Mouse (Mus musculus) activated CD4-positive, CD25-positive, alpha-beta regulatory T cell, adult 4 months (primary cell): ENCODE results near the gene Gsta3. TPM values are rescaled to one million over a fixed set of nuclear protein-coding genes. Genes with fewer than 3 reads are reported as not detected.

Experiments
- ATAC-seq: one replicate; pipeline ENCODE4 v1.8.0; 2017
- polyA plus RNA-seq, 2 experiments: library from polyadenylated mRNA; unstranded; fragments of 100-300 nt; shearing (Covaris generic); gene quantifications; one replicate each; pipeline ENCODE4 v1.2.1; 2017

The Gsta3 gene
- polyA plus RNA-seq, 2 experiments from 2014 or later: 2.1 to 2.6 TPM

DNA sequence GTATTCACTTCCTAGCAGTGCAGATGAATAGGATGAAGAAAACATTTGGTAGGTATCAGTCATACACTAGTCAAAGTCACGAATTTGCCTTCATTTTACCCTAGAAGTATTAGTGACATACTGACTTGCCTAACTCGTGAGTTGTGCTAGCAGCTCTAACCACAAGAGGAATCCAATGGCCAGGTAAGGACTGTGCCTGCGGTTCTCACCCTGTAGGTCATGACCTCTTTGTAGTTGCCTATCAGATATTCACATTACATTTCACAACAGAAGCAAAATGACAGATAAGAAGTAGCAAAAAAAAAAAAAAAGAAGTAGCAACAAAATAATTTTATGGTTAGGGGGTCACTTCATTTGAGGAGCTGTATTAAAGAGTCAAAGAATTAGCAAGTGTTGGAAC is 63.8 kb downstream of the Gsta3 start:
- ATAC-seq: peak; percentile 70

GRCm38 (mm10) chr1:21304646-21305045 is 64.3 kb downstream of the Gsta3 start:
- peak; percentile 46 for ATAC-seq

DNA sequence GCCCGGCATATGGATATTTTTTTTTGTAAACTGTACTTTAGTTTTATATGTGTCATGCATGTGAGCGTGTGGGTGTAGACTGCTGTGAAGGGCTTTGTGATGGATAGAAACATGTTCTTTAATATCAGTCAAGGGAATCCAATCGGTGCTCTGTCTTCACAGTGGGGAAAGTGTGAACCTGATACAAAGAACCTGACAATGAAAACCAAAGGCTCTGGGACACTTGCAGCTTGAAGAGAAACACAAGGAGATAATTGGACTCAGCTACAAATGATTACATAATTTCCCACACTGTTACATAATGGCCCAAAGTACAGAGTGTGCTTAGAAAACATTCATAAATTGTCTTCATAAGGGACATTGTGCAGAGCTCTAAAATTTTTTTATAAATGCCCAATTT is 65.1 kb downstream of the Gsta3 start:
- ATAC-seq: no peak

- peak; percentile 31 for ATAC-seq
Observed at GRCm38 (mm10) chr1:21314336-21314735, 73.9 kb downstream of the Gsta3 start.

Other genes starting within 250 kb of the Gsta3 start
- 1 to 10 TPM; 8.0 to 8.9 TPM for gene Tram2, start 161.4 kb upstream of the Gsta3 start, polyA plus RNA-seq
- gene Tmem14a, start 22.0 kb upstream of the Gsta3 start, polyA plus RNA-seq: 1 to 10 TPM; 2.2 to 3.7 TPM
- 1 to 10 TPM in 1 of 2 experiments, under 1 TPM in 1; 0.71 to 2.1 TPM for gene Khdc1a, start 109.1 kb downstream of the Gsta3 start, polyA plus RNA-seq
- gene Khdc1c, start 127.7 kb downstream of the Gsta3 start, polyA plus RNA-seq: not detected
- gene Khdc1b, start 143.0 kb downstream of the Gsta3 start, polyA plus RNA-seq: not detected